Mouse (Mus musculus) Muller cell, postnatal 12 days (primary cell): Measurements from ENCODE around the gene AC141477.1.

Experiments used
- DNase-seq: peaks from one replicate; pipeline ENCODE4 v3.0.0-alpha.2; 2015; ENCODE audit errors: inconsistent ontology term

The AC141477.1 gene

DNA sequence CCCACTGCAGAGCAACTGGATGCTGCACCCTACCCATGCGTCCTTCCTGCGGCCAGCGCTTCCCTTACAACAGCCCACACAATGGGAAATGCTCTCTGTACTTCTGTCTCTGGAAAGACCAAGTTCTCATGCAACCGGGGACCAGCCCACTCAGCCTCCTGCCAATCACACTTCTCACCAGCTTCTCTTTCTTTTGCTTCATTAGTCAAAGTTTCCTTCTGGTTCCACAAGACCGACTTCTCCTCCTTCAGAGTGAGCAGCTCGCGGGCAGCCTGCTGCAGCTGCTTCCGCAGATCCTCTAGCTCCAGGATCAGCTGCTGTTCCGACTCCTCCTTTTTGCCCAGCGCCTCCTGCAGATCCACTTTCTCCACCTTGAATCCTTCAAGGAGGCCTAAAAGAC lies 31.7 kb downstream of the AC141477.1 start:
- no peak for DNase-seq

DNA sequence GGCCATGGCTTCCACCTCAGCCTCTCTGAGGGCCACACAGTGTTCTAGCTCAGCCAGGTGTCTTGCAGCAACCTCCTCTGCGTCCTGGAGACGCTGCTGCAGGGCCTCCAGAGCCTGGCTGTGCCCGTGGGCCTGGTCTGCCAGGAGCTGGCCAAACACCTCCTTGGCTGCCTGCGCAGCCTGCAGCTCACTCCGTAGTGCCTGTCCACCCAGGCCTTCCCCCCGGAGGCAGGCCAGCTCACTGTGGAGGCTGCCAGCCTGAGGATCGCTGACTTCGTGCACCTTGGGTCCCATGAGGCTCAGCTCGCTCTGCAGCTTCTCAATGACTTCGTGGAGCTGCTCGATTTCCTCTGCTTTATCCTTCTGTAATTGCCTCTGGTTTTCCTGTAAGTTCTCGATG lies 47.6 kb downstream of the AC141477.1 start:
- no peak for DNase-seq

DNA sequence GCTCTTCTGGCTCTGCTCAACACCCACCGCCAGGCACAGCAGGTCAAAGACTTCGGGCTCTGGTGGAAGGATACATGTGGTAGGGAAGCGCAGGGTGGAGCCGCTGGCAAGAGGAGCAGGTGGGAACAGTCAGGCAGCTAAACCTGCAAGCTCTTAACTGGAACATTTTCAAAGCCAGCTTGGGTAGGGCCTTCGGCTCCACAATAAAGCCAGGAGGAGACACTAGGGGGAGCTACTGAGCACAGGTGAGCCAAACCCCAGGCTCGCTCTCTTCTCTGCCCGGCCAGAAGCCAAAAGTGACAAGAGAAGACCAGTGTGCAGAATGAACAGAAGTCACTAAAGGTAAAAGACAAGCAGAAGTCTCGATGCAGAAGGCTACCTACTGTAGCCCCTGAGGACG lies 48.5 kb downstream of the AC141477.1 start:
- DNase-seq = no peak

DNA sequence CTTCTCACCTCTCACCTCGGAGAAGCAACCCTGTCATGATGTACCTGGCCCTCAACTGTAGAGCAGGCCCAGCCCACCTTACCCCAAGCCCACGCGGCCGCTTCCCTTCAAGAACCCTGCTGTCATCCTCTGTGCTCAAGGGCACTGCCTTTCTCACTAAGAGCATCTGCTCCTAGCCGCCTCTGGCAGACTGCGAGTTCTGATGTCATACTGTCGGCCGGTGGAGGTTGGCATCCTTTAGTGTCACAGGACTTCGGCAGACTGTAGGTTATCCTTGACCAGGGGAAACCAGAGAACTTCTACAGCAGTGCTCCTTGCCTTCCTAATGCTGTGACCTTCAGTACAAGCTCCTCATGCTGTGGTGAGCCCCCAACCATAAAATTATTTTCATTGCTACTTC lies 49.1 kb downstream of the AC141477.1 start:
- DNase-seq = no peak
